Mouse (Mus musculus): ENCODE measurements at regions not wholly inside any gene's neighbourhood (a gene's known extent, or its start where the extent isn't known, plus 50 kb on each side); places are given as distances from the start of the nearest gene placed in this dataset.

GRCm38 (mm10) chr9:30174646-30175045, 211.7 kb upstream of the Ntm start:
- no peak for DNase-seq (ENCODE audit: inconsistent age in 2 of 2, low spot score in 1 of 2)

GRCm38 (mm10) chr9:30175376-30175775, 212.4 kb upstream of the Ntm start:
- no peak for DNase-seq (ENCODE audit: inconsistent age in 2 of 2, low spot score in 1 of 2)

GRCm38 (mm10) chr9:30183409-30183808, 220.5 kb upstream of the Ntm start:
- DNase-seq (ENCODE audit: inconsistent age in 2 of 2, low spot score in 1 of 2): no peak

GRCm38 (mm10) chr9:30184996-30185763, 222.2 kb upstream of the Ntm start:
- no peak for DNase-seq (ENCODE audit: inconsistent age in 2 of 2, low spot score in 1 of 2)

GRCm38 (mm10) chr9:30186261-30186660, 223.3 kb upstream of the Ntm start:
- DNase-seq (ENCODE audit: inconsistent age in 2 of 2, low spot score in 1 of 2): no peak

- DNase-seq (ENCODE audit: inconsistent age in 2 of 2, low spot score in 1 of 2): no peak
These were observed 227.1 kb upstream of the Ntm start for GRCm38 (mm10) chr9:30190078-30190477.

GRCm38 (mm10) chr9:30191119-30191518, 228.2 kb upstream of the Ntm start:
- DNase-seq (ENCODE audit: inconsistent age in 2 of 2, low spot score in 1 of 2): no peak

GRCm38 (mm10) chr9:30191902-30192301, 229.0 kb upstream of the Ntm start:
- no peak for DNase-seq (ENCODE audit: inconsistent age in 2 of 2, low spot score in 1 of 2)

GRCm38 (mm10) chr9:30194866-30195265, 231.9 kb upstream of the Ntm start:
- DNase-seq (ENCODE audit: inconsistent age in 2 of 2, low spot score in 1 of 2): no peak

DNA sequence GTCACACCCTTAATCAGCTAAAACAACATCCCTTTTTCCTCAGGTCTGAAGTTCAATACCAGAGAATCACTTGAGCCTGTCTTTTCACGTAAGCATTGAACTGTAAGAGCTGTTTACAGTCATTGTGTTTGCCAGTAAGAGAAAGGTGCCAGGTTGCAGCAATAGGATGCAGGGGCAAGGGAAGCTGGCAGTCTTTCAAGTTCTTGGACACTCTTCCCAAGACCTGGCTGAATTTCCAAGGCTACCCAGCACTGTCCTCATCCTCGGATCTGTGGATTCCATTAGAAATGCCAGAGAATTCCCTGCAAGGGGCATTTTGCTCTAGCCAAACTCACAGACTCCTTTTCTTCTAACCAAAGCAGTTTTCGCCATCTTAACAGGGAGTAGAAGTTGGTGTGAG, 224.5 kb upstream of the Snx19 start:
- no peak for DNase-seq (ENCODE audit: inconsistent age in 2 of 2, low spot score in 1 of 2)

- no peak for DNase-seq (ENCODE audit: inconsistent age in 2 of 2, low spot score in 1 of 2)
These were observed 219.3 kb upstream of the Snx19 start for GRCm38 (mm10) chr9:30207631-30208030.

GRCm38 (mm10) chr9:30209806-30210205, 217.1 kb upstream of the Snx19 start:
- no peak for DNase-seq (ENCODE audit: inconsistent age in 2 of 2, low spot score in 1 of 2)

DNA sequence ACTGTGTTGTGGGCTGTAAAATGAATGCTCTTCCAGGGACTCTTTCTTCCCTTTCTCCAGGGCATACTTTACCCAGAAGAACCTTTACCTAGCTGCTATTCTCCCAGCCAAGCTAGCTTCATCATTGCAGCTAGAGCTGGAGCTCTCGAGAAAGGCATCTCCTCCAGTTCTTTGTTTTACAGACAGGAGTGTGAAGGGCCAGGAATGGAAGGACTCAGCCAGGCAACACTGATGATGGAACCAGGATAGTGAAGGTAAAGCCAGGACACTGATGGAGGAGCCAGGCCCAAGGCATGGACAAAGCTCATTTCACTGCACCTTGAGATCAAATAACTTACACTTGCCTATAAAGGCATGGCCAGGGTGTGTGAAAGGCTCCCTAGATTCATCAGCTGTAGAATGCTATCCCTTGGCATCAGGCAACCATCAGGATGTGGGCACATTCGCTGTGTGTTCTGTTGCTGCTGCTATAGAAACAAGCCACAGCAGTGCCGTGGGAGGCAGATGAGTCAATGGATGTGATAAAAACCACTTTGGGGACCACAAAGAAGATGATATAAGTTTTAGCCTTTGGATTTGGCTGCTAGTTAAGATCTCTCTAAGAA, 214.3 kb upstream of the Snx19 start:
- DNase-seq (ENCODE audit: inconsistent age in 2 of 2, low spot score in 1 of 2): no peak

GRCm38 (mm10) chr9:30234501-30235163, 192.3 kb upstream of the Snx19 start:
- peak; percentile 45 to 57 for DNase-seq (ENCODE audit: inconsistent age in 2 of 2, low spot score in 1 of 2)

GRCm38 (mm10) chr9:30235791-30236190, 191.1 kb upstream of the Snx19 start:
- no peak for DNase-seq (ENCODE audit: inconsistent age in 2 of 2, low spot score in 1 of 2)

DNA sequence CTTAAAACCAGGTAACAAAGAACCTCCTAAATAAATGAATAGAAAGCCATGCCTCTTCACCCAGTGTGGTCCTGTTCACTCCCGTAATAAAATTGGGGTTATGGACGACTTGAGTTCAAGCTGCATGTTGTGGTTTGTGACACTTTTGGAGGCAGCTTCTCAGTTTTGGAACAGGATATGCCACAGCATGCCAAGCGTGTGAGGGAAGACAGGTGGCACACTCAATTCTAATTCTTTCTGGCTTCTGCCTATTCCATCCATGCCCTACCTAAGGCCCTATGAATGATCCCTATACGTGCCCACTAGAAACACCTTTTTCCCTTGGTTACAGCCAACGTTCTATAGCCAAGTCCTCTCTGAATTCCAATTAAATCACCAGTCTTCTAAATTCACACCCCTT, 184.8 kb upstream of the Snx19 start:
- no peak for DNase-seq (ENCODE audit: inconsistent age in 2 of 2, low spot score in 1 of 2)

DNA sequence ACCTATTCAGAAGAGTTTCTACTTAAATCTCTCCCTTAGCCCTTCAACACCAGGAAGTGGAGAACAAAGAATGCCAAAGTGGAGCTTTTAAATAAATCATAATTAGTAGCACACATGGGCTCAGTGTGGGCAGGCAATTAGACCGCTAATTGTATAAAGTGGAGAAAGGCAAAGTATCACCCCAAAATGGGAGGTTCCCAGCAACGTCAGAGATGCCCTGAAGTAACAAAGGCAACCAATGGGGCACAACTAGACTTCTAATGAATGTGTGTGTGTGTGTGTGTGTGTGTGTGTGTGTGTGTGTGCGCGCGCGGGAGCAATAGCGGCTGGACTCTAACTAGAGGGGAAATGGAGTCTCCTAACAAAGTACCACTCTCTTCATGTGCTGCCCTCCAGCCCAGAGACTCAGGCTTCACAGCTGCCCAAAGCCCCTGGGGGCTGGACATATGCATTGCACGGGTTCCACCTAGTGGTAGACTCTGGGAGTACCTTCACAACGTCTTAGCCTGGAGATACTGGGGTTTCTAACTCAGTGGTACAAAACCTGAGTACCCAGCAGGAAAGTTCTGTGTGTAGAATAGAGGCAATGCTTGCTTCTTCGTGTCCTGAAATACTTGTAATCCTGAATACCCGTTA, 162.3 kb upstream of the Snx19 start:
- DNase-seq (ENCODE audit: inconsistent age in 2 of 2, low spot score in 1 of 2): peak; percentile 16 to 76

DNA sequence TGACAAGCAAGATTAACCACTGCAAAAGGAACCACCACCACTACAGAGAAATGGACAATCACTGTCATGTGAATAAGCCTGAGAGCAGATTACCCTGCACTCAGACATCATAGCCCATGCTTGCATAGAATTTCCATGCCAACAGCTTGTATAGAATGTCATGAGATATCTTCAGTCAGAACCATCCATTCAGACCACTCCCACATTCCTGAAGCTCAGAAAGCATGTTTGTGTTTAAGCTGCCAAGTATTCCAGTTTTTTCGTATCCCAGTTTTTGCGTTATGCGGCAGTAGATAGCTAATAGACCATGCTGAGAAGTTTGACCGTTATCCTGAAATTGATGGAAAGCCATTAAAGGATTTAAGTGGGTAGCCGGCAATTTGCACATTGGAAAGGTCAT, 155.8 kb upstream of the Snx19 start:
- DNase-seq (ENCODE audit: inconsistent age in 2 of 2, low spot score in 1 of 2): no peak

DNA sequence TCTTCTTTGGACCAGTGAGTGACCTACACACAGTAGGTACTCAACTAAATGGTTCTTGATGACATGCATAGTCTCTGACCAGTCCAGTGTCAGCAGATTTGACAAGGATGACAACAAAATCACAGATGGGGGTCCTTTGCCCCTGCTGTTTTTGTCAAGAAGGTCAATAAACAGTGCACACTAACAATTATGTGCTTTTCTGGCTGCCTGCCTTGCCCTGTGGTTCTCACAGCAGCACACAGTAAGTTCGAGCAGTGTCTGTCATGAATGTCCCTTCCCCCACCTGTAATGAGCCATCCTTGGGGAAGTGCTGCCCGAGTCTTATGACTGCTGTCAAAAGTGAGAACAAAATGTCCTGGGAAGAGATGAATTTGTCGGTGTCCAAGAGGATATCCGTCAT, 153.1 kb upstream of the Snx19 start:
- no peak for DNase-seq (ENCODE audit: inconsistent age in 2 of 2, low spot score in 1 of 2)

- DNase-seq (ENCODE audit: inconsistent age in 2 of 2, low spot score in 1 of 2): no peak
These were observed 148.7 kb upstream of the Snx19 start for GRCm38 (mm10) chr9:30278231-30278630.

DNA sequence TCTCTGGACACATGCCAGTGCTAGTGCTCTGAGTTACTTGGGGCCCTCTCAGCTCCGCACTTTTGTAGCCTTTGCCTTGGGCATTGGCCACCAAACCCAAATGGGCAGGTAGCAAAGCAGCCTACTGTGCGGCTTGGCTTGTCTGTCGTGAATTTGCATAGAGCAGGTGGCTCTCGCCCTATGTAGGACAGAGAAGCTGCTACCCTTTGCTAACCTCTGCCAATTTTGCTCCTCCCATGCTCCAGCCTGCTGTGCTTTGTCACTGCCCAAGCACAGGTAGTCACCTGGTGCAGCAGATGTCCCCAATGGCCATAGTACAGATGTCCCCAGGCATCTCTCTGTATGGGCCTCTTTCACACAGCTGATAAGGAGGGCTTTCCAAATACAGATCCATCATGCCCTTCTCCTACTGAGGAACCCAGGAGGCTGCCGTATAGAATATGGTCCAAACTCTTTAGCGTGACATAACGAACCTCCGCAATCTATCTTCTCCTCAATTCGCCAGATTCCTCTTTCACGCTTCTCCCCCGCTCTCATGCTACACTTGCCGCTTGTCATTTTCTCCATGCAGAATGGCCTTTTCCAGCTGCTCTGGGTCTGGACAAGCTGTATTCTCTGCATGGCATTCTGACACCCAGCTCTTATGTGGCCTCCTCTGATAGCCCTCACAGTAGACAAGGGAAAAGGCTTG, 143.7 kb upstream of the Snx19 start:
- no peak for DNase-seq (ENCODE audit: inconsistent age in 2 of 2, low spot score in 1 of 2)
